Mouse (Mus musculus) CH12F3 (cell line): ENCODE results near the gene Sbk3.

Experiments
- in situ Hi-C: fragments of 300-500 bp; cut with MboI; formaldehyde crosslinking; loops from 2 replicates; pipeline ENCODE4 v1.14.3; 2020; ENCODE audit warnings: low sequenced_read_pairs

The Sbk3 gene

DNA sequence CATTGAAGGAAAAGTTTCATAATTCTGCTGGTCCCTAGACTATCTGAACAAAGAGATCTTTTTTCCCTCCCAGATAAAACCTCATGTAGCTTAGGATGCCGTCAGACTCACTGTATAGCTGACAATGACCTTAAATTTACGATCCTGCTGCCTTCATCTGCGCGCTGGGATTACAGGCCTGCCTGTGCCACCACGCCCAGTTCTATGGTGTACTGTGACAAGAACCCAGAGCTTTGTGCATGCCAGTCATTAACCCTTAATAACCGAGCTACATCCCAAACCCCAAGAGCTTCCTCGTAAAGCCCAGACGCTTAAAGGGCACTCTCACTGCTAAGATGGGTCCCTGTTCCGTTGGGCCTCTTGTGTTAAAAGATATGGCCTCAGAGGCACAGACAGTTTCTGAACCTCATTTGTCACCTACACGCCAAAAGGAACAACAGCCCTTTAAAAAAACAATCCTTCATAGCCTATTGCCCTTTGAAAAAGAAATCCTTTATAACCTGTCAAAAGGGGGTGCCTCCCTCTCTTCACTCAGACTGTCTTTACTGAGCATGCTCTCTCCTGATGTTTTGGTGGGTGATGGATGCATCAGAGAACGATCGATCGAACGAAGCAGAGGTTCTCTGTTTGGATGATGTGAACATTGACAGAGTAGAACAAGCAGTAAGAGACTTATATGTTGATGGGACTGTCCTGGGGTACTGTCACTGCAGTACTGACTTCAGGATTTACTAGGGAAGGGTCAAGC, 55.1 kb downstream of the Sbk3 start:
- in situ Hi-C loops: no loop called here
